Mouse (Mus musculus) CH12.LX (cell line): ENCODE data around the gene Nup133.

Experiments
- CHD2 ChIP-seq: IDR thresholded peaks from 2 replicates; pipeline ENCODE4 v1.6.1; 2011; ENCODE audit warnings: low read length, improper control_type of control experiment
- ELF1 ChIP-seq: IDR thresholded peaks from 2 replicates; pipeline ENCODE4 v1.6.1; 2014; ENCODE audit warnings: low read depth, mild to moderate bottlenecking, inconsistent platforms, low read length, improper control_type of control experiment
- KAT2A ChIP-seq: IDR thresholded peaks from 2 replicates; pipeline ENCODE4 v1.6.1; 2012; ENCODE audit warnings: low read length, improper control_type of control experiment, inconsistent platforms; ENCODE audit not compliant: insufficient replicate concordance
- MAX ChIP-seq: IDR thresholded peaks from 2 replicates; pipeline ENCODE4 v1.6.1; 2011; ENCODE audit warnings: low read length, improper control_type of control experiment
- MXI1 ChIP-seq: IDR thresholded peaks from 2 replicates; pipeline ENCODE4 v1.6.1; 2011; ENCODE audit warnings: mild to moderate bottlenecking, low read depth, low read length, improper control_type of control experiment
- PAX5 ChIP-seq: IDR thresholded peaks from 2 replicates; pipeline ENCODE4 v1.6.1; 2012; ENCODE audit warnings: low read length, inconsistent platforms, mixed read lengths
- POLR2A ChIP-seq: IDR thresholded peaks from 2 replicates; pipeline ENCODE4 v1.6.1; 2011; ENCODE audit warnings: low read depth, mild to moderate bottlenecking, improper control_type of control experiment, low read length
- ZNF384 ChIP-seq: IDR thresholded peaks from 2 replicates; pipeline ENCODE4 v1.6.1; 2012; ENCODE audit warnings: low read depth, low read length, improper control_type of control experiment, inconsistent platforms

- no peak for TF ChIP-seq PAX5
- no peak for TF ChIP-seq POLR2A
- no peak for TF ChIP-seq ZNF384
- no peak for TF ChIP-seq CHD2
- TF ChIP-seq ELF1 = no peak
- no peak for TF ChIP-seq MXI1
- TF ChIP-seq MAX = no peak
- TF ChIP-seq KAT2A = no peak
Measured at GRCm38 (mm10) chr8:123899366-123899765, 49.7 kb downstream of the Nup133 start.
